Mouse (Mus musculus) right cerebral cortex, postnatal 4 days (tissue): ENCODE data around the gene Tpm1.
A peak's percentile ranks its signal among the peaks of the same experiment; 100 is the strongest.

ENCODE experiments used
- DNase-seq: peaks from one replicate; pipeline ENCODE4 v3.0.0-alpha.2; 2022

The Tpm1 gene

GRCm38 (mm10) chr9:67049086-67049824, at the start of gene Tpm1:
Tpm1 (minus strand) TSS chr9:67049406.
- DNase-seq: peak; percentile 53

- DNase-seq: no peak
Observed at GRCm38 (mm10) chr9:67094371-67094770, 45.2 kb upstream of the Tpm1 start.

- no peak for DNase-seq
Observed at GRCm38 (mm10) chr9:67092210-67092609, 43.0 kb upstream of the Tpm1 start.

GRCm38 (mm10) chr9:67091598-67091997, 42.4 kb upstream of the Tpm1 start:
- DNase-seq: no peak

DNA sequence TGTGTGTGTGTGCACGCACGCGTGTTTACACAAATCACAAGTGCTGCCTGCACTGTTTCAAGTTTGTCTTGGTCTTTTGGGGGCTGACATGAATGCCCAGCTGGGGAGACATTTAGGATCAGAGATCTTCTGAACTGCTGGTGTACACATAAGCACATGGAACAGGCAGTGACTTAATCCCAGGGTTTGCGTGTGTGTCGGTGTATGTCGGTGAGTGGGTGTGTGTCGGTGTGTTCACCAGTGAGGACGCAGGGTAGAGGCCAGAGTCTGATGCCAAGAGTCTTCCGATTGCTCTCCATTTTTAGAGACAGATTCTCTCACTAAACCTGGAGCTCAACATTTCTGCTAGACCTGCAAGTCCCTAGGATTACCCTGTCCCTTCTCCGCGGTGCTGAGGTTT, 41.9 kb upstream of the Tpm1 start:
- no peak for DNase-seq

- DNase-seq: no peak
Observed at GRCm38 (mm10) chr9:67090633-67091045, 41.4 kb upstream of the Tpm1 start.

- DNase-seq: no peak
Observed at GRCm38 (mm10) chr9:67089167-67089566, 40.0 kb upstream of the Tpm1 start.

- DNase-seq: no peak
Observed at GRCm38 (mm10) chr9:67083801-67084200, 34.6 kb upstream of the Tpm1 start.

GRCm38 (mm10) chr9:67081688-67082087, 32.5 kb upstream of the Tpm1 start:
- DNase-seq: no peak

DNA sequence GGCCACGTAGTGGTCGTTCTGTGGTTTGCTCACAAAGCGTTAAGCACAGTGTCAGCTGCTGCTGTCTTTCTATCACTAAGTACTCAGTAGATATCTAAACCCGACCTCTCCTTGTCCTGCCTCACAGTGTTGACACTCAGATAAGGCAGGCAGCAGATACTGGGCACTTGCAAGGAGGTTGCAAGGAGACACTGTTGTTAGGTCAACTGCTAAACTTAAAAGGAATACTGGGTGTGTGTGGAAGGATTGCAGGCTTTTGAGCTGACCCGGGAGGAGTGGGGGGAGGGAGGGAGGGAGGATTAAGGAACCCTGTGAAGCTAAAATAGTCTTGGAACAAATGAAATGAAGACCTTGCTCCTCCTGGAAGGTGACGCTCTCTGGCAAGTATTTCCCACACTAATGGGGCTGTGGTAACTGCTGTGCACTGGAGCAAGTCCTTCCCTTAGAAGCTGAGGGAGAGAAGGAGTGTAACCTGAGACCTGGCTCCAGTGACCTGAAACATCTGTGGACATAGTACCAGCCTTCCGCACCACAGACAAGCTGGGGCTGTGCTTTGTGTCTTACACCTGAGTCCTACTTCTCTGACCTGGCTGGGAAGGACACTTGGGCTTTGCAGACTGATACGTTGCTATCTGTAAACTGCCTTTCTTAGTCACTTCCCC, 28.6 kb upstream of the Tpm1 start:
- no peak for DNase-seq

- DNase-seq: no peak
Observed at GRCm38 (mm10) chr9:67077266-67077657, 28.1 kb upstream of the Tpm1 start.

GRCm38 (mm10) chr9:67072182-67072581, 23.0 kb upstream of the Tpm1 start:
- no peak for DNase-seq

DNA sequence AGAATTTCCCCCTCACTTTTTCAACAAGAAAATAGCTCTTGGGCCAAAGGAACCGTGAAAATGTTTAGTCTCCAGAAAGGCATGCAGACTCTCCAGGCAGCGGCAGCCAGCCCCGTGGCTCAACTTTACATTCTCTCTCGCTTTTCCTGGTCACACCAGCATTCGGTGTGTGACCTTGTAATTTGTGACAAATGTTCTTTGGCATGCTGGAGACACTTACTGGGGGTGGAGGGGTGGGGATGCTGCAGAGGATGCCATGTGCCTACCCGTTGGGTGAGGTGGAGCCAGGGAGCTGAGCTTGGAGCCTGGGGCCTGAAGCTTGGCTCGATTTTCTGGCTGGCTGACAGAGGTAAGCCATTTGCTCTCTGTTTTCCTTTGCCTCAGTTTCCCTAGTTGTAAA, 22.4 kb upstream of the Tpm1 start:
- no peak for DNase-seq

- no peak for DNase-seq
Observed at GRCm38 (mm10) chr9:67071103-67071502, 21.9 kb upstream of the Tpm1 start.

DNA sequence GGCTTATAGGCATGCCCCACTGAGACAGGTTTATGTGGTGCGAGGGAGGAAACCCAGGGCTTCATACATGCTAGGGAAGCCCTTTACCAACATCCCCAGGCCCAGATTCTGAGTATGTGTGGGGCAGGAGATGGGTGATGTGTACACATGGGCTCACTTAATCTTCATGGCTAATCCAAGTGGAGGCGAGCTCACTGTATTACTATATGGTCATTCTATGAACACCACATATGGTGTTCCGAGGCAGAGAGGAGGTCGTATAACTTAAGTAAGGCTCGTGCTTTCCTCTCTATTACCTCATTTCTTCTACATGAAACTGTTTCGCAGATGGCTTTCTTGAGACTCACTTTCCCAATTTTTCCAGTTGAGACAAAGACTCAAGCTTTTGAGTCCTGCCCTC, 17.4 kb upstream of the Tpm1 start:
- DNase-seq: no peak

DNA sequence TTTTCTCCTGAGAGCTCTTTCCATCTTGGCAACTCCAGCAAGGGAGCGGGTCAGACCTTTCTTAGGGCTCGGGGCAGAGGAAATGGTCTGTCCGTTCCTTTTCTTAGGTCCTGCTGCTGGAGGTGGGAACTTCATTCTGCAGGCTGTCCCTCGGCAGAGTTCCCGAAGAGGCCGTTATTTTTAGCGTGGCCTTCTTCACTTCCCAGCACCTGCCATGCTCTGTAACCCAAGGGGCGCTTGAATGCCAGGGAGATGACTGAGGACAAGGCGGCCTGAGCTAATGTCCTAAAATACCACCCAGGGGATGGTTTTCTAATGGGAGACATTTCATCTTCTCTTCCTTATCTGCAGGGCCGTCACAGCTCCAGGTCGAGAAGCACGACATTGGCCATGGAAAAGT, 10.5 kb upstream of the Tpm1 start:
- DNase-seq: no peak

GRCm38 (mm10) chr9:67058366-67058765, 9.2 kb upstream of the Tpm1 start:
- peak; percentile 29 for DNase-seq

- no peak for DNase-seq
Observed at GRCm38 (mm10) chr9:67050736-67051337, 1.6 kb upstream of the Tpm1 start.

DNA sequence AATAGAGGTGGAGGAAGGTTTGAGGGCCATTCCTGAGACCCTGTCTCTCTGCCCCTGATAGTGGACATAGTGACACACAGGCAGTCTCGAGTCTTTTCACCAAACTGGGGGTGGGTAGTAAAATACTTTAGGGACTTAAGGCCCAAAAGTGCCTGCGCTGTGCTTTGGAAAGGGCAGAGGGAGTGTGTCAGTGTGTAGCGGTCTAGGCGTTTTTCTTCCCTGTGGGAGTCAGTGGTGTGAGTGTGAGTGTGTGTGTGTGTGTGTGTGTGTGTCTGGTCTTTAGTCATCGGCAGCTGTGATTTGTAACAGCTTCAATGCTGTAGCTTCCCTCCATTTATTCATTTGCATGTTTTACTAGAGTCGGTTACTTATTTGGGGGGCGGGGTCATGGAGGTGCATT, 630 bp upstream of the Tpm1 start:
- DNase-seq: no peak

GRCm38 (mm10) chr9:67048483-67049085, 622 bp downstream of the Tpm1 start:
- DNase-seq: no peak

- peak; percentile 25 for DNase-seq
Observed at GRCm38 (mm10) chr9:67047606-67048482, 1.4 kb downstream of the Tpm1 start.

DNA sequence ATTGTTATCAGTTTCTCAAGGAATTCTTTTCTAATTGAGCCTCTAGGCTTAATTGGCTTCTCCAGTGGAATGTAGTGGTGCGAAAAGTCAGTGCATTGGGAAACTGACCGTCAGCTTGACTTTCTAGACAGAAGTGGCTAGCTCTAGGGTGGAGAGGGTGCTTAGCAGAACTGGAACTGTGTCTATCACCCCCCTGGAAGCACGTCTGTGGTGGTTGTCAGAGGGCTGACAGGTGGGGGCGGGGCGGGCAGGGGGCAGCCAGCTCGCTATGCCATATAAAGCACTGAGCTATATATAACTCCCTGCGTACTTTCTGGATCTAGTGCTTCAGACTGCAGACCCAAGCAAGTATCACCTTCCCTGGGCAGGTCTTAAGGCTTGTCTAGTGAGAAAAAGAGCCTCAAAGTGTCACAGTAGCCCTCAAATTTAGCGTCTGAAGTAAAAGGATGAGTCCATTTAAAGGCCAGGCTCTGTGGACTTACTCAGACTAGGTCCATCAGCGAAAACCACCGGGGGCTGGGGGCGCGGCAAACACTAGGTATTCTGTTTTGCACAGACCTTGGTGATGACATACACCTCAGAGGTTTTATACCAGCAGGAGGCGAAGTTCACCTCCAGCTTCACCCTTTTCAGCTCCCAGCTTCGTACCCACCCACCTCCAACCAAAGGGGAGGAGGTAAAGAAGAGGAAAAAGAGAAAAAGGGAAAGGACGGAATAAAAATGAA, 2.2 kb downstream of the Tpm1 start:
- DNase-seq: no peak
